Mouse (Mus musculus): Measurements from ENCODE around the gene Rab25. TPM values are rescaled to one million over a fixed set of nuclear protein-coding genes. Genes with fewer than 3 reads are reported as not detected.

Gene Rab25
- polyA plus RNA-seq, 1 experiment from 2014 or later = 0.41 TPM

GRCm38 (mm10) chr3:88521803-88522331 lies 26.2 kb downstream of the Rab25 start:
- POLR2A ChIA-PET = interaction anchor here (0.8 to 3.4 kb wide), 5 partner anchors 12 to 113 kb away, joined by 3 to 29 read pairs (median 12); no protein-coding TSS in a partner anchor
- peak; percentile 19 for ATAC-seq

GRCm38 (mm10) chr3:88521156-88521555 lies 26.9 kb downstream of the Rab25 start:
- ChIA-PET CTCF (interaction anchor here (1.0 to 23.7 kb wide), 11 partner anchors 9 to 114 kb away, joined by 3 to 484 read pairs (median 13); partner anchors contain the start of genes Lmna and Pmf1), POLR2A (interaction anchor here (0.5 to 3.4 kb wide), 6 partner anchors 11 to 111 kb away, joined by 3 to 29 read pairs (median 4); no protein-coding TSS in a partner anchor)
- in situ Hi-C loops (cut with MboI; ENCODE audit: low pct_unique_long_range_greater_than_20kb) = loop anchor here (5.0 kb wide), 2 partner anchors 34 to 114 kb away; no protein-coding TSS in a partner anchor
- no peaks in the 10 kb centered on the region for H3K27me3 ChIP-seq
- no peak for DNase-seq (ENCODE audit: low read depth, low spot score)
- no peak for TF ChIP-seq CTCF (IDR thresholded peaks at IDR 0.05)
- no peak for ATAC-seq

More at GRCm38 (mm10) chr3:88521803-88522331, 26.2 kb downstream of the Rab25 start:
- H3K27me3 ChIP-seq = no peaks in the 10 kb centered on the region
- in situ Hi-C loops (cut with MboI; ENCODE audit: low pct_unique_long_range_greater_than_20kb) = loop anchor here (5.0 kb wide), 2 partner anchors 35 to 115 kb away; no protein-coding TSS in a partner anchor
- DNase-seq (ENCODE audit: low read depth, low spot score) = no peak
- TF ChIP-seq CTCF (IDR thresholded peaks at IDR 0.05) = no peak
- CTCF ChIA-PET = interaction anchor here (0.8 to 23.7 kb wide), 13 partner anchors 9 to 115 kb away, joined by 3 to 484 read pairs (median 9); partner anchors contain the start of genes Lmna and Pmf1

GRCm38 (mm10) chr3:88520078-88520477 lies 28.0 kb downstream of the Rab25 start:
- ChIA-PET POLR2A (interaction anchor here (1.0 to 3.4 kb wide), 4 partner anchors 10 to 33 kb away, joined by 3 to 29 read pairs (median 8); partner anchors contain the start of gene Lmna), CTCF (interaction anchor here (0.7 to 23.7 kb wide), 5 partner anchors 26 to 113 kb away, joined by 3 to 484 read pairs (median 13); no protein-coding TSS in a partner anchor)
- in situ Hi-C loops (cut with MboI; ENCODE audit: low pct_unique_long_range_greater_than_20kb) = loop anchor here (5.0 kb wide), 2 partner anchors 33 to 113 kb away; no protein-coding TSS in a partner anchor
- ATAC-seq (no peak), DNase-seq (ENCODE audit: low read depth, low spot score) (no peak)
- H3K27me3 ChIP-seq = no peaks in the 10 kb centered on the region
- TF ChIP-seq CTCF (IDR thresholded peaks at IDR 0.05) = no peak

- ChIA-PET POLR2A (interaction anchor here (0.7 to 1.8 kb wide), 3 partner anchors 16 to 130 kb away, joined by 3 to 4 read pairs (median 4); no protein-coding TSS in a partner anchor), CTCF (interaction anchor here (1.5 to 23.7 kb wide), 3 partner anchors 11 to 33 kb away, joined by 3 to 484 read pairs (median 4); no protein-coding TSS in a partner anchor)
- in situ Hi-C loops (cut with MboI; ENCODE audit: low pct_unique_long_range_greater_than_20kb) = no loop called here
- H3K27me3 ChIP-seq = no peaks in the 10 kb centered on the region
- no peak for ATAC-seq
- DNase-seq (ENCODE audit: low read depth, low spot score) = no peak
- no peak for TF ChIP-seq CTCF (IDR thresholded peaks at IDR 0.05)
Observed at GRCm38 (mm10) chr3:88518411-88518810, 29.7 kb downstream of the Rab25 start.

- no peak for DNase-seq (ENCODE audit: low read depth, low spot score)
- no peak for ATAC-seq
- TF ChIP-seq CTCF (IDR thresholded peaks at IDR 0.05) = no peak
- ChIA-PET CTCF (interaction anchor here (1.3 to 23.7 kb wide), 5 partner anchors 9 to 31 kb away, joined by 4 to 484 read pairs (median 5); no protein-coding TSS in a partner anchor), POLR2A (interaction anchor here (0.9 to 1.5 kb wide), 3 partner anchors 14 to 107 kb away, joined by 3 to 11 read pairs (median 3); no protein-coding TSS in a partner anchor)
- no peaks in the 10 kb centered on the region for H3K27me3 ChIP-seq
- in situ Hi-C loops (cut with MboI; ENCODE audit: low pct_unique_long_range_greater_than_20kb) = no loop called here
Observed at GRCm38 (mm10) chr3:88516407-88516806, 31.7 kb downstream of the Rab25 start.

- ATAC-seq (no peak), DNase-seq (ENCODE audit: low read depth, low spot score) (no peak)
- no peaks in the 10 kb centered on the region for H3K27me3 ChIP-seq
- in situ Hi-C loops (cut with MboI; ENCODE audit: low pct_unique_long_range_greater_than_20kb) = no loop called here
- ChIA-PET POLR2A (interaction anchor here (0.9 to 2.3 kb wide), 2 partner anchors 27 to 36 kb away, joined by 3 to 7 read pairs; no protein-coding TSS in a partner anchor), CTCF (interaction anchor here (0.7 to 23.7 kb wide), 6 partner anchors 8 to 109 kb away, joined by 3 to 484 read pairs (median 5); no protein-coding TSS in a partner anchor)
- TF ChIP-seq CTCF (IDR thresholded peaks at IDR 0.05) = no peak
Observed at GRCm38 (mm10) chr3:88515095-88515386, 33.1 kb downstream of the Rab25 start.

- POLR2A ChIA-PET = interaction anchor here (0.9 to 2.3 kb wide), 2 partner anchors 26 to 35 kb away, joined by 3 to 7 read pairs; no protein-coding TSS in a partner anchor
- in situ Hi-C loops (cut with MboI; ENCODE audit: low pct_unique_long_range_greater_than_20kb) = no loop called here
- CTCF ChIA-PET = interaction anchor here (0.7 to 23.7 kb wide), 6 partner anchors 8 to 108 kb away, joined by 3 to 484 read pairs (median 5); no protein-coding TSS in a partner anchor
- no peak for DNase-seq (ENCODE audit: low read depth, low spot score)
- TF ChIP-seq CTCF (IDR thresholded peaks at IDR 0.05) = no peak
- ATAC-seq = no peak
- H3K27me3 ChIP-seq = no peaks in the 10 kb centered on the region
Observed at GRCm38 (mm10) chr3:88514231-88515094, 33.6 kb downstream of the Rab25 start.

- DNase-seq (ENCODE audit: low read depth, low spot score) (no peak), ATAC-seq (no peak)
- ChIA-PET POLR2A (interaction anchor here (0.6 to 2.3 kb wide), 5 partner anchors 11 to 182 kb away, joined by 3 to 9 read pairs (median 3); no protein-coding TSS in a partner anchor), CTCF (interaction anchor here (1.5 to 23.7 kb wide), 4 partner anchors 8 to 106 kb away, joined by 6 to 484 read pairs (median 8); no protein-coding TSS in a partner anchor)
- H3K27me3 ChIP-seq = no peaks in the 10 kb centered on the region
- no peak for TF ChIP-seq CTCF (IDR thresholded peaks at IDR 0.05)
- in situ Hi-C loops (cut with MboI; ENCODE audit: low pct_unique_long_range_greater_than_20kb) = no loop called here
Observed at GRCm38 (mm10) chr3:88513546-88514115, 34.5 kb downstream of the Rab25 start.

DNA sequence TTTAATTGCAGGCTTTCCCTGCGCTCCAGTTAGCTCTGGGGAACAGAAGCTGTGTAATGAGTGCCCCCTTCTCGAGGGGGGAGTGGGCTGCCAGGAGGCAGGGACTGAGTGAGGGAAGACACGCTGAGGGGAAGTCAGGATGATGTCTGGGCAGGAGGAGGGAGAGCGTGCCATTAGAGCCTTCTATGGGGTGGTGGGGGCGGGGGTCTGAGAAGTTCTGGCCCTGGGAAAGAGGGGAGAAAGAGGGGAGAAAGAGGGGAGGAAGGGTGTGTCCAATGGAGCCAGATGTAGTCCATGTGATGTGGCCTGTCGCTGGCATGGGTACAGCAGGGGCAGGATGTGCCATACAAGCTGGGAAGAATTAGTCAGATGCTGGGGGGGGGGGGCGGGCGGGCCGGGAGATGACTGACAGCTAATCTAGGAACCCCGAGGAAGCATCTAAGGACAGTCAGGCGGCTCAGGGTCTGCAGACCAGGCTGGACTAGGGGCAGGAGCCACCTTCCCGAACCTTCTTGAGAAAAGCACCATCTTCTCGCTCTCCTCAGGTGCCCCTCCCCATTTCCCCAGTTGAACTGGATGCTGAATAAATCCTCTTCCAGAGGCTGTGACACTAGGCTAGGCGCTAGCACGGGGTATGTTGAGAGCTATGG lies 35.1 kb downstream of the Rab25 start:
- in situ Hi-C loops (cut with MboI; ENCODE audit: low pct_unique_long_range_greater_than_20kb) = no loop called here
- DNase-seq (ENCODE audit: low read depth, low spot score) = no peak
- CTCF ChIA-PET = interaction anchor here (0.8 to 23.7 kb wide), 4 partner anchors 9 to 106 kb away, joined by 3 to 484 read pairs (median 8); no protein-coding TSS in a partner anchor
- ATAC-seq = no peak
- no peaks in the 10 kb centered on the region for H3K27me3 ChIP-seq
- POLR2A ChIA-PET = interaction anchor here (0.6 to 2.3 kb wide), 5 partner anchors 10 to 181 kb away, joined by 3 to 9 read pairs (median 3); no protein-coding TSS in a partner anchor
- TF ChIP-seq CTCF (IDR thresholded peaks at IDR 0.05) = no peak
